Mouse (Mus musculus) central nervous system, embryonic 14 days (tissue): ENCODE data around the gene Gmcl1. TPM values are rescaled to one million over a fixed set of nuclear protein-coding genes. Genes with fewer than 3 reads are reported as not detected.

ENCODE experiments used
- polyA plus RNA-seq: library from polyadenylated mRNA; depleted of rRNA; stranded (reverse); fragments of >200 nt; gene quantifications from 2 replicates; pipeline ENCODE4 v1.2.3, GENCODE M21; 2012; rRNA removed

Gmcl1 gene
- 34.3 and 37.4 TPM in 2 replicates for polyA plus RNA-seq

DNA sequence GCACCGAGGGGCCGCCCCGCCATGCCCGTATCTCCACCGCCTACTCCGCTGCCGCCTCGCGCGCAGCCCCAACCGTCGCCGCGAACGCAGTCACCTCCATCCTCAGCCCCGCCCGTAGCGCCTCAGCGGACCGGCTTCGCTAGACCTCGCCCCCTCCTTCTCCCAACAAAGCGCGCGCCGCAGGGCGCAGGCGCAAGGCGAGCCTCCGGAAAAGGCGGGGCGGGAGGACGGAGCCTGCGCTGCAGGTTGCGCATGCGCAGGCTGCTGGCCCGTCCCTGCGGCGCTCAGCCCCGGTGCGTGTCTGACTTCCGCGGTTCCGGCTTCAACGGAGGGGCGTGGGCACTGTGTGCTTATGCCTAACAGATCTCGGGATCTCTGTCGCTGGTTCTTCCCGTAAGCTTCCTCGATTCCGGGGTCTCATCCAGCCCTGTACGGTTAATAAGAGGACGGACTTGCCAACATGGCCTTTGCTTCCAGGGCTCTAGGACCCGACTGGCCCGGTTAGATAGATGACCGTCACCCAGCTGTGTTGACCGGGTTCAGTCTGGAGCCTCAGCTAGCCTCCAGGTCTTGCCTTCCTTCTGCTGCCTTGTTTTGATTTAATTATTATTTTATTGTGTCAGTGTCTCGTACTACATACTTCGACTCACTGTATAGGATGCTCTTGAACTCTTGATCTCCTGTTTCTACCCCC is at the start of gene Gmcl1:
Gmcl1 (minus strand) TSS at position 201 of the 694 bp plus-strand sequence.

DNA sequence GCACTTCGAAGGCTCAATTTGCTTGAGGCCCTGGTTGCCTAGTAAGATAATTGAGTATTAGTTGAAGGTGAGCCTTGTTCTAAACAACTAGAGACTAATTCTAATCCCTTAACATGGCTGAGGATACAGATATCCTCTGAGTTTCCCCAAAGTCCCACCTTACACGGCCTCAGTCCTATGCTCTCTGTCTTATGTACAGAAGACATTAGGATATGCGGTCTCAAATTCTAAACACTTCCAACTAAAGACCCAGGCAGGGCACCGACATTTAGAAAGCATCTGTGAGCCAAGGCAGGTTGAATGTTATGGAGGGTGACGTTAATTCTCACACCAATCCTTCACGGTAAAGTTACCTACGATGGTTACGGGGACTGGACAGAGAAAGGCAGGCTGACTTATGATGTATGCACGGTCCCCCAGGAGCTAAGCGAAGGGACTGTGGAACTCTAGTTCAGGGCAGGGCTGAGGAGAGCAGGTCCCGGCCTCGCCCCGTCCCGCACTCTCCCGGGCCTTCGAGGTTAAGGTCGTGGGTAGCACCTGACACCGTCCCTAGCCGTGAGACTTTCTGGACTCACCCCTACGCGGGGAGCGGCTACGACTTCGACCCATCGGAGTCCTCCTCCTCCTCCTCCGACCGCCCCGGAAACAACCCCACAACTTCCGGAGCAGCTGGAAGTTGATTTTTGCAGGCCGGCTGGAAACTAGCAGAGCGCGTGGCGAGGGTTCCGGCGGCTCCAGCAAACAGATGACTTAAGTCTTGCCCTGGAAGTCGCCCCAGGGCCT is 49.1 kb downstream of the Gmcl1 start, which contains the start of gene Snrnp27:
Snrnp27 (minus strand) TSS at position 651 of the 783 bp plus-strand sequence.

DNA sequence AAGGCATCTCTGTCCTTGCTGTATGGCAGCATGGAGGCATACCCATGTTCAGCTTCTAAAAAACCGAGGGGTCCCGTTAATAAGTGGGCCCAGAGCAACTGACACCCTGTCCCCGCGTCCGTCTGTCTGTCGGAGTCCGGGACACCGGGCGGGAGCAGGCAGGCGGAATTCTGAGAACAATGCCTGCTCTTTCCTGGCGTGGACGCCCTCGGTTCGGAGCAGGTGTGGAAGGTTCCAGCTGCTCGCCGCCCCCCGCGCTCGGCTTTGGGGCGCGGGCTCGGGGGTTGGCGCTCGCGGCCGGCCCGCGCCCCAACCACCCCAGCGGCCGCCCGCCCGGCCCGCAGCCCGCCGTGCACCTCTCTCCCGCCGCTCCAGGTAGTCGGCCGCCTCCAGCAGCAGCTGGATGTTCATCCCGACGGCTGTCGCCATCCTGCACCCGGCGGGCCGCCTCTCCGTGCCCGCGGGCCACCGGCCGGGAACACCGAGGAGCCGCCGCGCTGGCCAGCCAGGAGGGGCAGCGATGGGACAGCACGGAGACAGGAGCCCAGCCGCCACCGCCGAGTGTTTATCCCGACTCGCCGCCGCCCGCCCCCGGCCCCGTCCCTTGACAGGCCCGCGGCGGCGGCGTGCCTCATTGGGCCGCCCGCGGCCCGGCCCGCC is 64.5 kb downstream of the Gmcl1 start, which contains the start of gene Mxd1:
Mxd1 (minus strand) TSS at position 582 of the 660 bp plus-strand sequence.

Other genes with a start within 250 kb of the Gmcl1 start
- 240 and 247 TPM in 2 replicates for gene Pcbp1, start 207.1 kb downstream of the Gmcl1 start, polyA plus RNA-seq
- 1.4 and 2.6 TPM in 2 replicates for gene Asprv1, start 105.2 kb downstream of the Gmcl1 start, polyA plus RNA-seq
- gene Mxd1, start 64.2 kb downstream of the Gmcl1 start, polyA plus RNA-seq, result 19.0 and 19.1 TPM in 2 replicates
- gene Snrnp27, start 48.9 kb downstream of the Gmcl1 start, polyA plus RNA-seq, result 61.2 and 76.3 TPM in 2 replicates
- gene Anxa4, start 60.2 kb upstream of the Gmcl1 start, polyA plus RNA-seq, result 4.5 and 9.4 TPM in 2 replicates
- 38.6 and 39.2 TPM in 2 replicates for gene Aak1, start 116.1 kb upstream of the Gmcl1 start, polyA plus RNA-seq